In the genomic region with DNA sequence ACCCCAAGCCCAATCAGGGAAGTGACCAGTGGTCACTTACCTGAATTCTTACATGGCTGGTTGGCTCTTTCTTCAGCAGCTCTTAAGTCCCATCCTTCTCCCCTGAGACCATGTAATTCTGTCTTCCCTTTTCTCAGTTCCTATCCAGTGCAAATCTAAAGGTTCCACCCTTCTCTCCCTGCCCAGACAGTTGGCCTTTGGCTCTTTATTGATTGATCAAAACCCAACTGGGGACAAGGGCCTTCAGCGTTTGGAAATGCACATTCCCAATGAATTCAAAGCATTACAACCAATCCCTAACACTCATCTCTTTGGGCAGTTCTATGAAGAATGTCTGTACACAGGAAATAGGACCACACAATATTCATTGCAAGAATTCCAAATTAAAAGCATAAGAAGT, we compare ENCODE assay signal across 19 mouse cellular contexts.
DNase-seq lines count a peak whose midpoint lies in the region; ATAC-seq and TF ChIP-seq lines count a peak whose summit lies in the region.
"Had no signal": no experiment of that assay in that cellular context is flagged by ENCODE, and none has a peak within 500 bp of the region (broad histone marks: within the 10 kb centered on the region; RNA-seq: fewer than 3 reads in every experiment).

No protein-coding gene starts in this region.

- no peak overlapping the region for H3K4me3 ChIP-seq in liver, adult 2 months (ENCODE audit: insufficient read depth, low read depth, low read length)
- no peak overlapping the region for H3K4me3 ChIP-seq in liver, embryonic 11.5 days (ENCODE audit: low read depth, low read length)
- H3K4me3 ChIP-seq in liver, postnatal 0 days (ENCODE audit: low read depth, low read length): no peak overlapping the region

- H3K36me3 ChIP-seq in liver, adult 2 months (ENCODE audit: control insufficient read depth, insufficient read depth, low read length): peaks cover 33% of the 10 kb centered on the region
- H3K36me3 ChIP-seq in liver, embryonic 11.5 days (ENCODE audit: control insufficient read depth, insufficient read depth, low read length): no peaks in the 10 kb centered on the region
- H3K36me3 ChIP-seq in liver, postnatal 0 days (replicated peaks; ENCODE audit: insufficient read depth, low read length): no peaks in the 10 kb centered on the region
- H3K36me3 ChIP-seq: G1E had no signal

- peak overlapping the region; percentile 44; the same call in 1 of the 2 replicates for H3K27ac ChIP-seq in liver, adult 2 months (replicated peaks; ENCODE audit: insufficient read depth, low read depth, low read length)
- no peak overlapping the region for H3K27ac ChIP-seq in liver, embryonic 11.5 days (ENCODE audit: low read depth, low read length)
- H3K27ac ChIP-seq in liver, postnatal 0 days (ENCODE audit: low read depth): no peak overlapping the region

- TF ChIP-seq POLR2A in liver, adult 2 months (IDR thresholded peaks at IDR 0.05; ENCODE audit: extremely low read depth, insufficient read depth, low read length): no peak

- peak; percentile 77 for DNase-seq in liver, adult 2 months (ENCODE audit: extremely low read depth, low read depth, low spot score)
- no peak for DNase-seq in liver, embryonic 11.5 days (ENCODE audit: low spot score)
- DNase-seq in liver, postnatal 0 days: peak; percentile 13
- DNase-seq in liver: no peak
- DNase-seq: adrenal gland, adult 2 months; adrenal gland, adult 8-10 months; adrenal gland, postnatal 10 days; adrenal gland, postnatal 14 days; adrenal gland, postnatal 25 days; adrenal gland, postnatal 36 days; B cell, adult 2 months; cerebellum, adult 11 months; cerebellum, adult 11-12 months; cerebellum, adult 18-20 months had no signal

- no peak for TF ChIP-seq CTCF in liver, adult 2 months (IDR thresholded peaks at IDR 0.05; ENCODE audit: low read depth, low read length)
- no peak for TF ChIP-seq CTCF in liver, postnatal 0 days (IDR thresholded peaks at IDR 0.05; ENCODE audit: low read depth)

- TF ChIP-seq EP300 in liver, postnatal 0 days (IDR thresholded peaks at IDR 0.05; ENCODE audit: low read depth): no peak

- 33% methylated on average over 1 of the region's 1 CpGs for WGBS in liver, adult 2 months
- WGBS in liver, embryonic 11.5 days: 58% methylated on average over 1 of the region's 1 CpGs
- 45% methylated on average over 1 of the region's 1 CpGs for WGBS in liver, postnatal 0 days (ENCODE audit: insufficient replicate concordance)

- H3K4me2 ChIP-seq in liver, embryonic 11.5 days: no peak overlapping the region
- no peak overlapping the region; the same call in 1 of the 2 replicates for H3K4me2 ChIP-seq in liver, postnatal 0 days (ENCODE audit: low read depth, low read length)

- H3K4me1 ChIP-seq in liver, adult 2 months (ENCODE audit: control insufficient read depth, insufficient read depth, low read length): peaks cover 4% of the 10 kb centered on the region
- no peaks in the 10 kb centered on the region for H3K4me1 ChIP-seq in liver, embryonic 11.5 days (replicated peaks; ENCODE audit: control insufficient read depth, insufficient read depth, low read length)
- H3K4me1 ChIP-seq in liver, postnatal 0 days (ENCODE audit: insufficient read depth): no peaks in the 10 kb centered on the region

- H3K9ac ChIP-seq in liver, adult 2 months (ENCODE audit: low read depth, low read length): no peak overlapping the region
- no peak overlapping the region for H3K9ac ChIP-seq in liver, embryonic 11.5 days (ENCODE audit: low read depth, low read length)
- H3K9ac ChIP-seq in liver, postnatal 0 days (replicated peaks): no peak overlapping the region

- no peaks in the 10 kb centered on the region for H3K79me2 ChIP-seq in liver, adult 2 months (ENCODE audit: control insufficient read depth, insufficient read depth, low read length)

- no peaks in the 10 kb centered on the region for H3K27me3 ChIP-seq in liver, adult 2 months (ENCODE audit: control insufficient read depth, insufficient read depth, low read length)
- no peaks in the 10 kb centered on the region for H3K27me3 ChIP-seq in liver, embryonic 11.5 days (replicated peaks; ENCODE audit: control insufficient read depth, insufficient read depth, low read length)
- H3K27me3 ChIP-seq in liver, postnatal 0 days (ENCODE audit: insufficient read depth, low read length): no peaks in the 10 kb centered on the region
- H3K27me3 ChIP-seq: CH12.LX had no signal

- no peak for ATAC-seq in liver, embryonic 11.5 days (replicated peaks; ENCODE audit: low FRiP score)
- peak; percentile 74 for ATAC-seq in liver, postnatal 0 days
- ATAC-seq: activated CD4-positive, CD25-positive, alpha-beta regulatory T cell, adult 4 months; CD4-positive, CD25-positive, alpha-beta regulatory T cell, adult 4 months; Patski had no signal

- H3K9me3 ChIP-seq in liver, embryonic 11.5 days (ENCODE audit: control insufficient read depth, low read length): no peaks in the 10 kb centered on the region
- no peaks in the 10 kb centered on the region for H3K9me3 ChIP-seq in liver, postnatal 0 days (ENCODE audit: low read length)

Comparison
In these comparisons a context has a peak if more than half of its experiments do, and no peak if none do; other contexts are left out.
1. DNase-seq: peak in liver, adult 2 months (single experiment) and liver, postnatal 0 days (single experiment); none in liver, embryonic 11.5 days (single experiment) and liver (single experiment).